Mouse (Mus musculus): ENCODE results near the gene Gm49673.
"Not testable (repeated sequence)": the region's sequence is repeated elsewhere in the genome, so short reads cannot be mapped to it uniquely, and the experiment has no call there.

DNA sequence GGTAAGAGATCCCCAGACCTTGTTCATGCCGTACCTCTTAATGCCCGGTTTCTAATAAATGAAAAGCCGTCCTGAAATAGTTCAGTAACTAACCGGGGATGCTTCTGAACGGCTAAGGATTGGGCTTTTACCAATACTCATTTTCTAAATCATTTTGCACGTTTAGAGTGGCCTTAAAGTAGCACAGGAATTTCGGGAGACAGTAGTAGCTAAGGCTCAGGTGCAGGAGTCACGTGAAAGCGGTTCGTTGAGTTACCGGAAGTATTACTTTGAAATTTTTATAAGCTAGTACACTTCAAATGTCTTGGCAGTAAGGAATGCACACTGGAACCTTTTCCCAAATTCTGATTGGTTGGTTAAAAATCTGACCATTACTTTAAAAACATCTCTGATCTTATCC lies 18.4 kb upstream of the Gm49673 start:
- TF ChIP-seq MAFK (IDR thresholded peaks at IDR 0.05; ENCODE audit: insufficient read depth, low read depth, low read length); HCFC1 (IDR thresholded peaks at IDR 0.05; ENCODE audit: borderline replicate concordance, insufficient read depth, low read length); CHD2 (IDR thresholded peaks at IDR 0.05; ENCODE audit: low read depth, low read length): not testable (repeated sequence)
